Mouse (Mus musculus) intestine, embryonic 15.5 days (tissue): ENCODE results near the gene Ppp1r9b. TPM values are rescaled to one million over a fixed set of nuclear protein-coding genes. Genes with fewer than 3 reads are reported as not detected.

Experiments
- ATAC-seq: fragments of 200-750 bp; cut with Nextera tagmentation; 2 replicates; pipeline ENCODE4 v1.8.0; 2017; ENCODE audit warnings: moderate TSS enrichment, moderate library complexity
- H3K27ac ChIP-seq: fragments of 300-500 bp; sonication (generic); 2 replicates; pipeline ENCODE4 v1.5.1; 2015; ENCODE audit warnings: mild to moderate bottlenecking, inconsistent platforms
- H3K27me3 ChIP-seq: fragments of 300-500 bp; sonication (generic); replicated peaks from 2 replicates; pipeline ENCODE4 v1.6.1; 2015; ENCODE audit warnings: inconsistent platforms
- H3K36me3 ChIP-seq: fragments of 300-500 bp; sonication (generic); 2 replicates; pipeline ENCODE4 v1.6.1; 2015; ENCODE audit warnings: inconsistent platforms
- H3K4me1 ChIP-seq: fragments of 300-500 bp; sonication (generic); replicated peaks from 2 replicates; pipeline ENCODE4 v1.6.1; 2015; ENCODE audit warnings: inconsistent platforms
- H3K4me2 ChIP-seq: fragments of 300-500 bp; sonication (generic); replicated peaks from 2 replicates; pipeline ENCODE4 v1.6.1; 2015; ENCODE audit warnings: mild to moderate bottlenecking, inconsistent platforms
- H3K4me3 ChIP-seq: fragments of 300-500 bp; sonication (generic); replicated peaks from 2 replicates; pipeline ENCODE4 v1.5.1; 2015; ENCODE audit warnings: inconsistent platforms
- H3K9ac ChIP-seq: fragments of 300-500 bp; sonication (generic); 2 replicates; pipeline ENCODE4 v1.6.1; 2015; ENCODE audit warnings: inconsistent platforms
- H3K9me3 ChIP-seq: fragments of 300-500 bp; sonication (generic); 2 replicates; pipeline ENCODE4 v1.6.1; 2016; ENCODE audit warnings: inconsistent platforms
- WGBS: fragments of 180-500 bp; shearing (Covaris S2); methylation state at CpG from one replicate; pipeline ENCODE4 v1.1.7; 2015; 5-methylcytosine and 5-hydroxymethylcytosine counted together
- polyA plus RNA-seq: library from polyadenylated mRNA; unstranded; fragments of >200 nt; fragmentation: Nextera tagmentation; extraction: Ambion mirVana; gene quantifications from 2 replicates; pipeline ENCODE4 v1.2.1, GENCODE M21; 2015

Ppp1r9b gene
- polyA plus RNA-seq, 1 experiment from 2014 or later = 6.8 TPM

DNA sequence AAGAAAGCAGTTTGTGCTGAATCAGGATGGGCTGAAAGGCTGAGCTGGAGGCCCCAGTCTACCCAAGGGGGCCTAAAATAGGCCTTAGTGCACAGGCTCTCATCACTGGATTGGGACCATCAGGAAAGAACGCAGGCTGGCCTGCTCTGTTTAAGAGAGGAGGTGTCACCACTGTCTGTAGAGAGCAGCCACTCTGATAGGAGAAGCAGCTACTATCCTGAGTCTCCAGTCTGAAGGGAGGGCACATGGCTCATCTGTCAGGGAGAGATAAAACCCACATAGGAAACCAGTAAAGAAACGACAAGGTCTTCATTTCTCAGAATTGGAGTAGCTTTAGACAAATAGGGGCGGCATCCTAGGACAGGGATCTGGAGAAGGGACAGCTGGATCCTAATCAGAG, 21.2 kb downstream of the Ppp1r9b start:
- H3K27ac ChIP-seq = 0 out of 2 replicates have a peak overlapping the region, but pooled peaks have one; percentile 6
- no peaks in the 10 kb centered on the region for H3K27me3 ChIP-seq
- peak; percentile 57; the same call in 1 of the 2 replicates for ATAC-seq
- no peaks in the 10 kb centered on the region for H3K36me3 ChIP-seq
- 0 out of 2 replicates have a peak overlapping the region, but pooled peaks have one; percentile 8 for H3K9ac ChIP-seq
- peak overlapping the region; percentile 76 for H3K4me2 ChIP-seq
- peaks cover 24% of the 10 kb centered on the region for H3K4me1 ChIP-seq
- H3K4me3 ChIP-seq = no peak overlapping the region
- WGBS = 48% methylated on average over 3 of the region's 3 CpGs
- H3K9me3 ChIP-seq = no peaks in the 10 kb centered on the region

DNA sequence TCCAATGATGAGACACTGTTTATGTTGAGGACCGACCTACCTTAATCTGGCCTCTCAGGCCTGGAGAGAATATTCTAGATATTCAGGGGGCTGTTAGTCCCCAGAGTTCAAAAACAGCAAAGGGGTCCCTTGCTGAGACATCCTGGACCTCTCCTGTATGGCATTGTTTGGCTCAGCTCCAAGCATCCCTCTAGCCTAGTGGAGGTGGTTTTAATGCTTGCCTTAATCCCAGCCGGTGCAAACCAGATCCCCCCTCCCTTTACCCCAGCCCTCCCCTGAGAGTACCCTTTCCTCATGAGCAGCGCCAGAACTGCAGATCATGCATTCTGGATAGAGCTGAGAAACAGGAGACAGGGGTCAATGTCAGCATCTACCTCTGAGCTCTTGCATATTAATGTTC, 21.7 kb downstream of the Ppp1r9b start:
- H3K27ac ChIP-seq = no peak overlapping the region
- no peaks in the 10 kb centered on the region for H3K9me3 ChIP-seq
- peaks cover 19% of the 10 kb centered on the region for H3K4me1 ChIP-seq
- no peaks in the 10 kb centered on the region for H3K36me3 ChIP-seq
- H3K27me3 ChIP-seq = no peaks in the 10 kb centered on the region
- no peak overlapping the region for H3K9ac ChIP-seq
- 46% methylated on average over 3 of the region's 3 CpGs for WGBS
- no peak for ATAC-seq
- no peak overlapping the region for H3K4me2 ChIP-seq
- no peak overlapping the region for H3K4me3 ChIP-seq

DNA sequence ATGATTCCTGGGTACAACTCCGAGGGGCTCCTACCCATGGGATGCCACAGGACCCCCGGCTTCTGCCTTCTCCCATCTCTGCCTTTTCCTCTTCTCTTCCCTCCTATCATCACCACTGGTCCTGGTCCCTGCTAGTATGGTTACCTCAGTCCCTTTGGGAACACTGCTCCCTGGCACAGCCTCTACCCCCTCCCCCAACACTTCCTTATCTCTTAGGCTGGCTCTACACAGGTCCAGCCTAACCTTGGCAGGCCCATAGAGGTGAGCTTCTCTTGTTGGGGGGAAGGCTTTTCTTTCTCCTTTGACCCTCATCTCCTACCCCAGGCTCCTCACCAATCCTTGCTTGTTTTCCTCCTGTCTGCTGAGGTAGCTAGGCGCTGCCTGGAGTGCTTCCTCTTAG, 24.6 kb downstream of the Ppp1r9b start:
- Histone ChIP-seq H3K4me2 (no peak overlapping the region), H3K9me3 (no peaks in the 10 kb centered on the region), H3K9ac (no peak overlapping the region), H3K27ac (no peak overlapping the region), H3K4me1 (peaks cover 5% of the 10 kb centered on the region; the same call in 1 of the 2 replicates), H3K4me3 (no peak overlapping the region), H3K36me3 (no peaks in the 10 kb centered on the region), H3K27me3 (no peaks in the 10 kb centered on the region)
- 74% methylated on average over 3 of the region's 3 CpGs for WGBS
- ATAC-seq = no peak

DNA sequence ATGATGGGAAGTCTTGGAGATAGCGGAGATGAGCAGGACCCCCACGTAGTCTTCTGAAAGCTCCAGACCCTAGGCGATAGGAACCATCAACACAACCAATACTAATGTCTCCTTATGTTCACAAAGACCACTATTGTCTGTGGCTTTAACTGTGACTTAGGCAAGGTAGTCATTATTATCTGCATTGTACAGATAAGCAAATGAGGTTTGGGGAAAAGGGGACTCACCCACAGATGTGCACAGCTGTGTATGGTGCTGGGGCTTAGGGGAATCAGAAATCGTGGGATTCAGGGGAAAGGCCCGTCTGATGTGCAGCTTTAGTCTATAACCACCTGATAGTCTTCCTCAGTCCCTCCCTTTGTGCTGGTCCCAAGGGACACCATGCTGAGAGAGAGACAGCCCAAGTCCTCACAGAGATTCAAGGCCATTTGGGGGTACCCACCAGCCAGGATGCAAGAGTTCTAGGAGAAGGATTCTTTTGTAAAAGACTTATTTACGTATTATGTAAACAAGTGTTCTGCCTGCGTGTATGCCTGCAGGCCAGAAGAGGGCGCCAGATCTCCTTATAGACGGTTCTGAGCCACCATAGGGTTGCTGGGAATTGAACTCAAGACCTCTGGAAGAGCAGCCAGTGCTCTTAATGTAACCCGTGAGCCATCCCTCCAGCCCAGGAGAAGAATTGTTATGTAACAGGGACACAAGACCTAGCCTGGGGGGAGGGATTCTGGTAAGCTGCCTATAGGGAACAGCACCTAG, 31.6 kb downstream of the Ppp1r9b start:
- Histone ChIP-seq H3K36me3 (peaks cover 7% of the 10 kb centered on the region), H3K4me1 (0 out of 2 replicates have a peak, but pooled peaks cover 3% of the 10 kb centered on the region), H3K27ac (no peak overlapping the region), H3K9ac (no peak overlapping the region), H3K27me3 (no peaks in the 10 kb centered on the region), H3K9me3 (no peaks in the 10 kb centered on the region), H3K4me3 (no peak overlapping the region), H3K4me2 (no peak overlapping the region)
- ATAC-seq = no peak
- 75% methylated on average over 10 of the region's 10 CpGs for WGBS

- H3K9ac ChIP-seq = no peak overlapping the region
- no peak overlapping the region for H3K4me3 ChIP-seq
- no peak overlapping the region for H3K27ac ChIP-seq
- WGBS = 91% methylated on average over 9 of the region's 9 CpGs
- no peaks in the 10 kb centered on the region for H3K27me3 ChIP-seq
- no peak overlapping the region for H3K4me2 ChIP-seq
- no peak for ATAC-seq
- peaks cover 7% of the 10 kb centered on the region for H3K36me3 ChIP-seq
- H3K4me1 ChIP-seq = 0 out of 2 replicates have a peak, but pooled peaks cover 3% of the 10 kb centered on the region
- H3K9me3 ChIP-seq = no peaks in the 10 kb centered on the region
These were observed 32.6 kb downstream of the Ppp1r9b start for GRCm38 (mm10) chr11:95023481-95023880.

GRCm38 (mm10) chr11:95024439-95025184, 33.8 kb downstream of the Ppp1r9b start:
- no peak for ATAC-seq
- peaks cover 7% of the 10 kb centered on the region for H3K36me3 ChIP-seq

GRCm38 (mm10) chr11:95025227-95026012, 34.6 kb downstream of the Ppp1r9b start:
- ATAC-seq = no peak

More at GRCm38 (mm10) chr11:95024439-95025184, 33.8 kb downstream of the Ppp1r9b start:
- 0 out of 2 replicates have a peak, but pooled peaks cover 3% of the 10 kb centered on the region for H3K4me1 ChIP-seq
- 73% methylated on average over 29 of the region's 29 CpGs for WGBS
- no peaks in the 10 kb centered on the region for H3K27me3 ChIP-seq
- H3K4me2 ChIP-seq = no peak overlapping the region
- H3K9ac ChIP-seq = no peak overlapping the region
- no peaks in the 10 kb centered on the region for H3K9me3 ChIP-seq
- H3K27ac ChIP-seq = no peak overlapping the region
- no peak overlapping the region for H3K4me3 ChIP-seq

GRCm38 (mm10) chr11:95026090-95026542, 35.3 kb downstream of the Ppp1r9b start:
- H3K4me2 ChIP-seq = no peak overlapping the region
- no peak overlapping the region for H3K27ac ChIP-seq
- H3K36me3 ChIP-seq = peaks cover 7% of the 10 kb centered on the region
- H3K9ac ChIP-seq = no peak overlapping the region
- no peak overlapping the region for H3K4me3 ChIP-seq
- H3K9me3 ChIP-seq = no peaks in the 10 kb centered on the region
- ATAC-seq = peak; percentile 30
- WGBS = 61% methylated on average over 6 of the region's 6 CpGs
- 0 out of 2 replicates have a peak, but pooled peaks cover 3% of the 10 kb centered on the region for H3K4me1 ChIP-seq
- no peaks in the 10 kb centered on the region for H3K27me3 ChIP-seq

More at GRCm38 (mm10) chr11:95025227-95026012, 34.6 kb downstream of the Ppp1r9b start:
- Histone ChIP-seq H3K4me3 (no peak overlapping the region), H3K36me3 (peaks cover 7% of the 10 kb centered on the region), H3K9me3 (no peaks in the 10 kb centered on the region), H3K4me2 (no peak overlapping the region), H3K27ac (no peak overlapping the region), H3K4me1 (0 out of 2 replicates have a peak, but pooled peaks cover 3% of the 10 kb centered on the region), H3K9ac (no peak overlapping the region), H3K27me3 (no peaks in the 10 kb centered on the region)
- 83% methylated on average over 11 of the region's 11 CpGs for WGBS

DNA sequence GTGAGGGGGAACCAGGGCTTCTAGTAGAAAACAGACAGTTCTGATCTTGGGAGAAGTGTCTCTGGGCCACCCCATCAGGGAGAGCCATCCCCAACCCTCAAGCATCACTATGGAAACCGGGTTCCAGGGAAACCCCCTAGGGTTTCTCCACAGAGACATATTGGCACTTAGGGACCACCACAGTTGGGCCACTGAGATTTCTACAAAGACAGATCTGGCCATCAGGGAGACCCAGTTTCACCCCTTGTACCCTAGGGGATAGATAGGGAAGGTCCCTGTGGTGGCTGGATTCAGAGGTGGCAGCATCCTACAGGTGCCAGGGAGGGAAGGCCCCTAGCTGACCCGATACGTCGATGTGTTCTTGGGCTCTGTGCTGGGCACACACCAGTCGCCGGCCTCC, 36.0 kb downstream of the Ppp1r9b start:
- WGBS = 86% methylated on average over 6 of the region's 6 CpGs
- Histone ChIP-seq H3K27ac (no peak overlapping the region), H3K36me3 (peaks cover 4% of the 10 kb centered on the region), H3K4me3 (no peak overlapping the region), H3K4me1 (0 out of 2 replicates have a peak, but pooled peaks cover 3% of the 10 kb centered on the region), H3K9me3 (no peaks in the 10 kb centered on the region), H3K9ac (no peak overlapping the region), H3K4me2 (no peak overlapping the region), H3K27me3 (no peaks in the 10 kb centered on the region)
- no peak for ATAC-seq

DNA sequence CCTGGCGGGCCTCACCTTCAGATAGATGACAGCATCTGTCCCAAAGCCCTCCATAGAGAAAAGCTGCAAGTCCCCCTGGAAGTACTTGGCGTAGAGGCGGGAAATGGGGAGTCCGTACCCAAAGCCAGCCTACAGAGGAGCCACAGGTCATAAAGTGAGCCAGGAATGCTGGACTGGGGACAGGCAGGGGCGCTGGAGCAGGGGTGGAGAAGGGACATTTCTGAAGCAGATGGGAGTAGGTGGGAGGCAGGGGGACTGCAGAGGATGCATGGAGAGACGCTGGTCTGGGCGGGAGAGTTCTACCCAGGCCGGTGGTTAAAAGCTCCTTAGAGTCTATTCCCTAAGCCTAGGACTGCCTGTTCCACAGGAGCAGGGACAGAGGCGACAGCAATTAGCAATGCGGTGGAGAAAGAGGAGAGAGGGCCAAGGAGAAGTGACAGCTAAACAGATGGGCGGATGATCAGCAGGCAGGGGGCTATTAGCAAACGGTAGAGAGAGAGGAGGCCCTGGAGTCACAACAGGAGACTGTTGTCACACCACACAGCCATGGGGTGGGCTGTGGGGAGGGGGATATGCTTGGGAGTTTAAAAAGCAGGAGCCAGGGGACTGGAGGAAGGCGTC, 37.1 kb downstream of the Ppp1r9b start:
- Histone ChIP-seq H3K9me3 (no peaks in the 10 kb centered on the region), H3K36me3 (no peaks in the 10 kb centered on the region; the same call in 1 of the 2 replicates), H3K27ac (no peak overlapping the region), H3K9ac (no peak overlapping the region), H3K4me3 (no peak overlapping the region), H3K27me3 (no peaks in the 10 kb centered on the region), H3K4me1 (0 out of 2 replicates have a peak, but pooled peaks cover 3% of the 10 kb centered on the region), H3K4me2 (no peak overlapping the region)
- ATAC-seq = no peak
- WGBS = 42% methylated on average over 13 of the region's 13 CpGs

GRCm38 (mm10) chr11:95032945-95033344, 42.1 kb downstream of the Ppp1r9b start:
- Histone ChIP-seq H3K27ac (no peak overlapping the region), H3K4me3 (no peak overlapping the region), H3K9ac (no peak overlapping the region), H3K4me2 (no peak overlapping the region), H3K4me1 (peaks cover 9% of the 10 kb centered on the region), H3K36me3 (no peaks in the 10 kb centered on the region), H3K27me3 (no peaks in the 10 kb centered on the region), H3K9me3 (no peaks in the 10 kb centered on the region)
- WGBS = 26% methylated on average over 6 of the region's 6 CpGs
- ATAC-seq = peak; percentile 59
